Mouse (Mus musculus): Measurements from ENCODE around the gene Myh7b.

Myh7b gene

DNA sequence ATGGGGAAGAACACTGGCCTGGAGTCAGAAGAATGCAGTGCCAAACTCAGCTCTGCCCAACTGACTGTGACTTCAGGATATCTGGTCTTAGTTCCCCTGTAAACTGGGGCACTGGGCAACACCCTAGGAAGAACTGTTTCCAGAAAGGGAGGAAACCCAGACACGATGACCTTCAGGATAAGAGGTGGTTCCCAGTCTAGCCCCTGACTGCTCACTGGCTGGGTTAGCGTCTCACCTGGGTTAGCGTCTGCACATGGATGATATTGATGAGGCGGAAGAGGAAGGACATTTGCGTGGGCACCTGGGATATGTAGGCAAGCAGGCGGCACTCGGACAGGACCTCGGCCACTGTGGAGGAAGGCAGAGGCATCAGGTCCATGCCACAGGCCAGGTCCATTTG, 24.9 kb downstream of the Myh7b start:
- DNase-seq (ENCODE audit: low spot score) = no peak

DNA sequence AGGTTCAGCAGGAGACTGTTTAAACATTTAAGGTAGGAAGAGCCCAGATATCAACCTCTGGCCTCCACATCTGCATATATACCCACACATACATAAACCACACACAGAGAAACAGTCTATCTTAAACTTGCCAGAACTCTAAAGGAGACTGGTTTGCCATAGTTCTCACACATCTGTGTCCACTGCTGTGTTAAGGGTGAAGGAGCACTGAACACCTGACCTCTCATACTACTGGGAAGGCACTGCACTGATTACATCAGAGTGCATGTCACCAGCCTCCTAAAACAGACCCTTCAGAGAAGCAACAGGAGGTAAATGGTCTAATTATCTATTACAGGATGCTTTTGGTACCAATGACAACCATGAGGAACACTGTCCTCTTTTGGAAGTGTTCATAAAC, 25.9 kb downstream of the Myh7b start:
- no peak for DNase-seq (ENCODE audit: low spot score)

- no peak for DNase-seq (ENCODE audit: low spot score)
Observed at GRCm38 (mm10) chr2:155637411-155637810, 26.4 kb downstream of the Myh7b start.

- no peak for DNase-seq (ENCODE audit: low spot score)
Observed at GRCm38 (mm10) chr2:155640656-155641055, 29.6 kb downstream of the Myh7b start.

DNA sequence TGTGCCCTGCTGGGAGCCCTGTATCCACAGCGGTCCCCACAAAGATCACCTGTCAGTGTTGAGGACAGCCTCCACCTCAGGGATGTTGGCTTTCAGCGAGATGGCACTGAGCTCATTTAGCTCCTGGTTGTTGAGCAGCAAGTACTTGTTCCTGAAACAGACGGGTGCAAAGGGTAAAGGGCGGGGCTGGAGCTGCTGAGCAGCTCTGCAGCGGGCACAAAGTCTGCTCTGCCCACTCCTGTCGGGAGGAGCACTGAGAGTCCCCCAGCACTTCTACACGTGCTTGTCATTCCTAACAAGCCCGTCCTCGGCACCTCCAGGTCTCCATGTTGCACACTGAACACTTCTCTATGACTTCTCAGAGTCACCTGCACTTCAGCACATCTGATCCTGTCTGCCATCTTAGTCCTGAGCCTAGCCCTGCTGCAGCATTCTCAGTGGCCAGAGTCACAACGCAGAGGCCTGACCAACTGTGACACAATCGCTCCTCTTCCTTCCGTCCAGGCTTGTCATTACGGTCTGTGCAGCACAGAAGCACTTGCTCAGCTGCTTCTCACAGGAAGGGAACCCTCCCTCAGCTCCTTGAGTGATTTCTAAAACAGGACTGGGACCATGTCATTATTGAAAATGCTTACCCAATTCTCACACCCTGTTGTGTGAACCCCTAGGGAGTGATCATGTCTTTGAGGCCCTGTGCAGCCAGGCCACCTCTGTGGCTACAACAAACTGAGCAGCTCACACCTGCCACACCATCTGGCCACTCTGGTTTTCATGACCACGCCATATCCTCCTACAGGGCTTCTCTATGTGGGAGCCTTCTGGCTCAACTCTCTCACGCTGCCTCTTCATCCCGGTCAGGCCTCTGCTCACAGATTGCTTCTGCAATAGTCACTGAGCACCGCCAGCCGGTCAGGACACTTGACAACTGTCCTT, 30.8 kb downstream of the Myh7b start:
- no peak for DNase-seq (ENCODE audit: low spot score)

DNA sequence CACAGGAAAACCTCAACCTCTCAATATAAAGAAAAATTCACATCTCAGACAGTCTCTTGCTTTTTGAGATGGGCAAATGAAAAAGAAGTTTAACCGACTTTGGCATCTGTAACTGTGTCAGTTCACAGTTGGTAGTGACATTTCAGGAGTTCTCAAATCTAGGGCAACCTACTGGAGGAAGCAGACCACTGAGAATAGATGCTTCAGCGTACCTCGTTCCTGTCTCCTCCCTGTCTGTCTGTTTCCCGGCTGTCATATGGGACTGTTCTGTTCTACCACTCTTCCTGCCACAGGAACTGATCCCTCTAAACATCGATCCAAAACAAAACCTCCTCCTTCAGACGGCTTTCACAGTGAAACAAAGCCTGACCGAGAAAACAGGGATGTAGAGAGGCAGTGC, 34.7 kb downstream of the Myh7b start:
- no peak for DNase-seq (ENCODE audit: low spot score)

- DNase-seq (ENCODE audit: low spot score) = no peak
Observed at GRCm38 (mm10) chr2:155652618-155653017, 41.6 kb downstream of the Myh7b start.

- no peak for DNase-seq (ENCODE audit: low spot score)
Observed at GRCm38 (mm10) chr2:155655759-155656372, 44.9 kb downstream of the Myh7b start.

- no peak for DNase-seq (ENCODE audit: low spot score)
Observed at GRCm38 (mm10) chr2:155662390-155662789, 51.4 kb downstream of the Myh7b start.

- peak; percentile 31 for DNase-seq (ENCODE audit: low spot score)
Observed at GRCm38 (mm10) chr2:155663097-155663496, 52.1 kb downstream of the Myh7b start.

DNA sequence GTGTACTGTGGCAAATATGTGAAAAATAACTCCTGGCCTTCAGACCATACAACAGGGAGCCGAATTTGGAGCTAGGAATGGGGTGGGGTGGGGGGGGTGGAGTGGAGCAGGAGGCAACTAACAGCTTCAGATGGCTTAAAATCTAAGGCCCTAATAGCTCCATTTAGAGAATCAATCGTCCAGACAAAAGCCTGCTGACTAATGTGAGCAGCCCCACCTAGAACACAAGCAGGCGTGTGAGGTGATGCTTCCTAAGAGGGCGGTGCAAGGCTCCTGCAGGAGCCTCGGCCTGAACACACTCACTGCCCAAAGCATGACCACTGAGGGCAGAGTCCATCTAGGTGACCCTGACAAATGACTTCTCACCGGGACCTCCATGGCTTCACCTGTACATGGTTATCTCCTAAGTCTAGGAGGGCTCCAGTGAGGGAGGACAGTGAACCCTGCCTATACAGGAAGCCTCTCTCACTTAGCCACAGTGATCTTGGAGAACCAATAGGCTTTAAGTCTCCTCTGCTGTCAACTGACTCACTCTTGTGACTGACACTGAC, 53.0 kb downstream of the Myh7b start:
- no peak for DNase-seq (ENCODE audit: low spot score)

- DNase-seq (ENCODE audit: low spot score) = no peak
Observed at GRCm38 (mm10) chr2:155667881-155668280, 56.9 kb downstream of the Myh7b start.

DNA sequence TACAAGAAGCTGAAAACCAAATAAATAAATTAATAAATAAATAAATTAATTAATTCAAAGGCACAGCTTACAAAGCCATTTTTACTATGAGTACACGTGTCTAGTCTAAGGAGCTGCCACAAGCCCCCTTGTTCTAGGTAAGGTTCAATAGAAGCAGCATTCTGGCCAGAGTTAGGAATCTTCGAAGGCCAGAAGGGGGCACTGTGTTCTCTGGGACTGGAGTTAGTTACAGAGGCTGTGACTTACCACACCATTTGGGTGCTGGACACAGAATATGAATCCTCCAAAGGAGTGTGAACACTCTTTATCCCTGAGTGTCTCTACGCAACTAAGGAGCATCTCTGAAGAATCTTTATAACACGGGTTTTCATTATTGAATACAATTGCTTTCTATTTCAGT, 57.4 kb downstream of the Myh7b start:
- DNase-seq (ENCODE audit: low spot score) = no peak

DNA sequence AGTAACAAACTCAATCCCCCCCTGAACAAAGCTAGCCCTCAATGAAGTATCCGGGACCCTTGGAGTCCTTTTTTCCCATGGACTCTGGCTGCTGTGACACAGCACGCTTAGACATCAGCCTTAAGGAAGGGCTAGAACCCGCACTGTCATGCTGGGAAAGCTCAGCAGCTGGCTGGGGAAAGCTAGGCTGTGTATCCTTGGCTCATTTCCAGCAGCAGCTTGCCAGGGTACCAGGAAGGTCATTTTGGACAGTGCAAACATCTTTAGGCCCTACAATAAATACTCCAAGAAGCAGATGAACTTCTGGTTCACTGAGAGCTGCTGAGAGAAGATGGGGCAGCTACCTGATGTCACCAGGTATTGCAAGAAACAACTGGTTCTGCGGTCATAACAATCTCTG, 60.2 kb downstream of the Myh7b start:
- no peak for DNase-seq (ENCODE audit: low spot score)

DNA sequence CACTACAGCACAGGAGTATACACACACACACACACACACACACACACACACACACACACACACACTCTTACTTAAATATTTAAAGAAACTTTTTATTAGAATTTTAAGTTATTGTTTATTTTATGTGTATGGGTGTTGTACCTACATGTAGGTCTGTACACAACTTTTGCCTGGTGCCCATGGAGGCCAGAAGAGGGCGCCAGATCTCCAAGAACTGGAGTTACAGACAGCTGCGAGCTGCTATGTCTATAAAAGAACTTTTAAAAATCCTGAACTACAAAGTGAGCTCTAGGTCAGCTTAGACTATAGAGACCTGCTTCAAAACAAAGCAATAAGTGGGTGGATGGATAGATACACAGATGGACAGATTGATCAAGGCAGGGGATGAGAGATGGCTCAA, 62.5 kb downstream of the Myh7b start:
- peak; percentile 54 for DNase-seq (ENCODE audit: low spot score)

GRCm38 (mm10) chr2:155675118-155675517, 64.1 kb downstream of the Myh7b start:
- DNase-seq (ENCODE audit: low spot score) = no peak

DNA sequence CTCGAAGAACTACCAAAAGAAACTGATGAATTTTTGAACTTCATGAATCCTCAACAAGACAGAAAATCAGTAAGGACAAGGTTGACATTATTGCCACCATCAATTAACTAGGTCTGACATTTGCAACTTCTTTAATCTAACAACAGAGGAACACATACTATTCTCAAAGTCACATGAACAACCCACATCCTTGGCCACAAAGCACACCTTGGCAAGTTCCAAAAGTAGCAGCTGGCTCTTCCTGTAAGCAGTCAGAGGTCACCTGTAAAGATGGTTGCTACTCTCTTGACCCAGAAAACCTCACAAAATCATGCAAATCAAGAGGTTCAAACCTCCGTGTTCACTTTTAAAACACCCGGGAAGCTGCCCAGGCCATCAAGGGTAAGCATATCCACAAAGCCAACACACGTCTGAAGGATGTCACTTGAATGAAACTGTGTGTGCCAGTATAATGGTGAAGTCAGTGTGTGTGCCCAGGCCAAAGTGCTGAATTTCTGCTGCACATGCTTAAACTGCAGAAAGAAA, 68.6 kb downstream of the Myh7b start:
- DNase-seq (ENCODE audit: low spot score) = no peak

- DNase-seq (ENCODE audit: low spot score) = no peak
Observed at GRCm38 (mm10) chr2:155680591-155680990, 69.6 kb downstream of the Myh7b start.

GRCm38 (mm10) chr2:155681194-155681593, 70.2 kb downstream of the Myh7b start:
- no peak for DNase-seq (ENCODE audit: low spot score)

DNA sequence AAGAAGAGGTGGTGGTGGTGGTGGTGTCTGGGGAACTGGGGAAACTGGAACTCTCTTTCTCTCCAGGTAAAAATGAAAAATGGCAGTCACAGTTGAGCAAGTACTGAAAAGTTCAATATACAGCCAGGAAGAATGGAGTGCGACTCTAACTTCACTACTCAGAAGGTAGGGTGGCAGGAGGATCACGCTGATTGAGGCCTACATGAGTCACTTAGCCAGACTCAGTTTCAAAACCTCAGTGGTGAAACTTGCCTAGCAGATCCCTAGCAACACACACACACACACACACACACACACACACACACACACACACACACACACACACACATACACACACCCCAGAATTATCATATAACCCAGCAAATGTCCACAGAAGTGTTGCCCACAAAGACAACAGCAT, 70.9 kb downstream of the Myh7b start:
- DNase-seq (ENCODE audit: low spot score) = no peak

DNA sequence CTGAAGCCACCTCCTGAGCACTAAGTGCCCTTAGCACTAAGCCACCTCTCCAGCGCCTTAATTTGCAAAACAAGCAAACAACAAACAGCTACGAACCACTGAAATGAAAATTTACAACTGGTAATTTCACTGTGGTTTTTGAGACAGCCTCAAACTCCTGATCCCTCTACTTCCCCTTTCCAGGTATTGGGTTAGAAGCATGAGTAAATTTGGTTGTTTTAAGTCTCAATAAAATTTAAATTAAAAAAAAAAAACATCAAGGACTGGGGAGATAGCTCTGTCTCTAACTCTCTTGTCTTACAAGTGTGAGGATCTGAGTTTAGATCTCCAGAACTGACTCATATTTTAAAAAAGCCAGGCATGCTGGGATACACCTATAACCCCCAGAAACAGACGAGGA, 72.1 kb downstream of the Myh7b start:
- DNase-seq (ENCODE audit: low spot score) = no peak

DNA sequence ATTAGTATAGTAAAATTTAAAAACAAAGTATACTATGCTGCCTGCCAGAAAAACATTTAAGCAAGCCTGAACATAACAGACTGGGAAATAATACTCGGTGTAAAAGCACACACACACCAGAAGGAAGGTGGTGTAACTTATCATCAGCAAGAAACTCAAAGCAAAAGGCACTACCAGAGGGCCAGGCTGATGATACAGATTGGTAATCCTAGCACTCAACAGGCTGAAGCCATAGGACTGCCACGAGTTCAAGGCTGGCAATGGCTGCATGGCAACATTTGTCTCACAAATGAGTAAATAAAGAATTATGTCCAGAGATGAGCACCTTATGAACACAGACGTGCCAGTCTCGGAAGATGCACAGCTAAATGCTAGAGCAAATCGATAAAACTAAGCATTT, 72.8 kb downstream of the Myh7b start:
- no peak for DNase-seq (ENCODE audit: low spot score)

All from urinary bladder, postnatal 25 days (tissue).